Mouse (Mus musculus): Measurements from ENCODE around the gene Crtc2. TPM values are rescaled to one million over a fixed set of nuclear protein-coding genes. Genes with fewer than 3 reads are reported as not detected.

Crtc2 gene
- polyA plus RNA-seq, 1 experiment: 56.9 TPM

DNA sequence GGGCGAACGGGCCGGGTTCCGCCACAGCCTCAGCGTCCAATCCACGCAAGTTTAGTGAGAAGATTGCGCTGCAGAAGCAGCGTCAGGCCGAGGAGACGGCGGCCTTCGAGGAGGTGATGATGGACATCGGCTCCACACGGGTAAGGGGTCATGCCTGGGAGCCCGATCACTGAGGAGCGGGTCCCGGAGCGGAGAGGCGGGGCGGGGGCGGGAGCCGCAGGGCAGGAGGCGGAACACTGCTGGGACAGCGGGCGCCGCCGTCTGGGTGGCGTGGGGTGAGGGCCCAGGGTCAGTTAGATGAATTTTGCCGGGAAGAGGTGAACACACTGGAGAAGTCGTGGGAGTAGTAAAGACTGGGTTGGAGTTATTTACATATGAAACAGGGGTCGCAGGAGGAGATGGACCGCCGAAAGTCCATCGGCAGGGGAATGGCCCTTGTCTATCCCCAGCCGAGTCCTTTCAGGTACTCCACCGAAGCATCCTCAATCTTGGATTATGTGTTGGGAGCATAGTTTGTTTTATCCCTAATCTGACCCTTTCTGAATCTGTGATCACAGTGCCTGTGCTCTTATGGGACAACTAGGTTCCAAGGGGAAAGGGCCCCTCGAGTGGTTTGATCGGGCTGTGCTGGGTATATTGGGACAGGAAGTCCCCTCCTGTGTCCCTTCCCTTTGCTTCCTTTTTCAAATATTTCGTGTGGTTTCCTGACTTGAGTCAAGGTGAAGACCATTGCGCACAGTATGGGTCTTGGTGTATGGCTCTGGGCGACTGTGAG, 643 bp downstream of the Crtc2 start:
- no peak for TF ChIP-seq CTCF (IDR thresholded peaks at IDR 0.05; ENCODE audit: low read depth, low read length)
- TF ChIP-seq POLR2A (IDR thresholded peaks at IDR 0.05; ENCODE audit: borderline replicate concordance, low read depth, low read length): no peak
- Histone ChIP-seq H3K27ac (ENCODE audit: insufficient read depth, low read depth, low read length) (peak overlapping the region; percentile 77), H3K4me1 (ENCODE audit: control insufficient read depth, insufficient read depth, low read length) (peaks cover 8% of the 10 kb centered on the region; the same call in 1 of the 2 replicates), H3K4me3 (ENCODE audit: insufficient read depth, low read length) (peak overlapping the region; percentile 95)

DNA sequence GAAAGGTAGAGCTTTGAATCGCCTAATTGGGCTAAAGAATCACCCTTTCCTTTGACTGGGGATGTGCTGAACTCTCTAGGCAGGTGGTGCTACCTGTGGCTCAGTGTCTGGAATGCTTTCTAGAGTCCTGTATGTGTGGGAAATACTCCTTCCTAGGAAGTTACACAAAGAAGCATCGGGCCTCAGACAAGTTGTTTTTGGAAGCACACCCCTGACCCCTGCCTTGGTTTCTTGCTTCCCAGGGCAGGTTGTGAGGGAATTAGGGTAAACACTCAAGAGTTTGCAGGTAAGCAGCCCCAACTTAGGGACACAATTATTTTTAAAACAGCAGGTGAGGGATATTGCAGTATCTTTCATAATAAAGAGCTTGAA, 1.2 kb downstream of the Crtc2 start:
- Histone ChIP-seq H3K4me1 (ENCODE audit: control insufficient read depth, insufficient read depth, low read length) (peaks cover 8% of the 10 kb centered on the region; the same call in 1 of the 2 replicates), H3K4me3 (ENCODE audit: insufficient read depth, low read length) (peak overlapping the region; percentile 95), H3K27ac (ENCODE audit: insufficient read depth, low read depth, low read length) (no peak overlapping the region)
- TF ChIP-seq POLR2A (IDR thresholded peaks at IDR 0.05; ENCODE audit: borderline replicate concordance, low read depth, low read length) (no peak), CTCF (IDR thresholded peaks at IDR 0.05; ENCODE audit: low read depth, low read length) (no peak)

DNA sequence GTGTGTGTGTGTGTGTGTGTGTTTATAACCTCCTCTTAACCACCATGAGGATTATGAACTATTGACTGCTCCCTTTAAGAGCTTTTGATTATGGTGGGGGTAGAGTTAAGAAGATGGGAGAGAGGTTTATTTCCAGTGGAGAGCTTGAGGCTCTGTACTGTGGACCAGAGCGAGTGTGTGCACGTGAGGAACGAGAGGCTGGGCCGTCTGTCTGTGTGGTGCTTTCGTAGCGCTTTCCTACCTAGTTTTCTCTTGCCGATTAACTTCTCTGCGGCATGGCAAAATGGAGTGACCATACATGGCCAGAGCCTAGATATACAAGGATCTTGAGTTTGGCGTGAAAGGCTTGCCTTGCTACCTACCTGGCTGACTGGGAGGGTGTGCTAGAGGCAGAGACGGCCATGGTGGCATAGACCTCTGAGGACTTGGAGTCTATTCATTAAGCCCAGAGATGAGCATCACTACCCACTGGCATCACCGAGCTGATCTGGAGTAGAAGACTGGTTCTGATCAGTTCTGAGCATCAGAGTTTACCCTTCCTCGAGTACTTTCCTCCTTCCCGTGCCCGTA, 1.9 kb downstream of the Crtc2 start:
- Histone ChIP-seq H3K4me3 (ENCODE audit: insufficient read depth, low read length) (no peak overlapping the region), H3K27ac (ENCODE audit: insufficient read depth, low read depth, low read length) (no peak overlapping the region), H3K4me1 (ENCODE audit: control insufficient read depth, insufficient read depth, low read length) (peaks cover 8% of the 10 kb centered on the region; the same call in 1 of the 2 replicates)
- TF ChIP-seq POLR2A (IDR thresholded peaks at IDR 0.05; ENCODE audit: borderline replicate concordance, low read depth, low read length): no peak
- TF ChIP-seq CTCF (IDR thresholded peaks at IDR 0.05; ENCODE audit: low read depth, low read length): no peak

DNA sequence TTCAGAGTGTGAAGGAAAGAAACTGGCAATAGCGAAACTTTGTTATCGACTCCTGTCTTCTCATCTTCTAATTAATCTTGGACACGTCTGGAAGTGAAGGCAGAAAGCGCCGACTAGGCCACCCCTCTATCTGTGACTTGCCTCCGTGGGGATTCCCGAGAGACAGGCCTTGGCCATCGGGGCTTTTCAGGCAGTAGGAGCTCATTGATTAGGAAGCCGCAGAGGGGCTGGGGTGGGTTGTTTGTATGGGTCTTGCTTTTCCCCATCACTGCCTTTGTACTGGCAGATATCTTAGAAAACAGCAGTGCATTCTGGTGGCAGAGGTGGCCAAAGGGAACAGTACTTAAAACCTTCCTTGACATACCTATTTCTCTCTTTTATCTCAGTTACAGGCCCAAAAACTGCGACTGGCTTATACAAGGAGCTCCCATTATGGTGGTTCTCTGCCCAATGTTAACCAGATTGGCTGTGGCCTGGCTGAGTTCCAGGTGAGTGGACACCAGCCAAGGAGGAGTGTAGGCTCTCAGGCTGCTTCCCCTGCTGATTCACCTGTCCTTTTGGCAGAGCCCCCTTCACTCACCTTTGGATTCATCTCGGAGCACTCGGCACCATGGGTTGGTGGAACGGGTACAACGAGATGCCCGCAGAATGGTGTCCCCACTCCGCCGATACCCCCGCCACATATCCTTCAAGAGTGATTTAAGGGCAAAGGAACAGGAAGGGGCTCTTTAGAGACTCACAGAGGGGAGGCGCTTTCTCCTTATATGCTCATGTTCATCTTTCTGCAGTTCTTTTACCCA, 3.0 kb downstream of the Crtc2 start:
- TF ChIP-seq POLR2A (IDR thresholded peaks at IDR 0.05; ENCODE audit: borderline replicate concordance, low read depth, low read length): no peak
- no peak for TF ChIP-seq CTCF (IDR thresholded peaks at IDR 0.05; ENCODE audit: low read depth, low read length)
- Histone ChIP-seq H3K4me3 (ENCODE audit: insufficient read depth, low read length) (no peak overlapping the region), H3K4me1 (ENCODE audit: control insufficient read depth, insufficient read depth, low read length) (peaks cover 8% of the 10 kb centered on the region; the same call in 1 of the 2 replicates), H3K27ac (ENCODE audit: insufficient read depth, low read depth, low read length) (no peak overlapping the region)

DNA sequence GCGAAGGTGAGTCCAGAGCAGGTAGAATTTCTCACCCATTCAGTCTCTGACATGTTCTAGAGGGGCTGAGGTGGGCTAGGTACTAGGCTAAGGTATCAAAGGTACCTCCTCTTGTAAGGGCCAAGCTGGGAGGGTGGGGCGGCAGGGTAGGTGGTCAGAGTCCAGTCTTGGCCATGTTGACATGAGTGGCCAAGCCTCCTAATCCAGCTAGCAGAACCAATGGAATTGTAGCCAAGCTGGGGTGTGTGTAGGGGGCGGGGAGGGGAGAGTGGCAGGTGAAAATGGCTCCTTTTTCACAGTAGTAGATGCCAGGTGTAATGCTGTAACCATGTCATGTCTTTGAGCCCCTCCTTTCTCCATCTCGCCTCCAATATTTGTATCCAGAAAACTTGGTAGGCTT, 4.6 kb downstream of the Crtc2 start:
- TF ChIP-seq CTCF (IDR thresholded peaks at IDR 0.05; ENCODE audit: low read depth, low read length) (no peak), POLR2A (IDR thresholded peaks at IDR 0.05; ENCODE audit: borderline replicate concordance, low read depth, low read length) (no peak)
- Histone ChIP-seq H3K4me1 (ENCODE audit: control insufficient read depth, insufficient read depth, low read length) (peaks cover 8% of the 10 kb centered on the region; the same call in 1 of the 2 replicates), H3K27ac (ENCODE audit: insufficient read depth, low read depth, low read length) (no peak overlapping the region), H3K4me3 (ENCODE audit: insufficient read depth, low read length) (no peak overlapping the region)

DNA sequence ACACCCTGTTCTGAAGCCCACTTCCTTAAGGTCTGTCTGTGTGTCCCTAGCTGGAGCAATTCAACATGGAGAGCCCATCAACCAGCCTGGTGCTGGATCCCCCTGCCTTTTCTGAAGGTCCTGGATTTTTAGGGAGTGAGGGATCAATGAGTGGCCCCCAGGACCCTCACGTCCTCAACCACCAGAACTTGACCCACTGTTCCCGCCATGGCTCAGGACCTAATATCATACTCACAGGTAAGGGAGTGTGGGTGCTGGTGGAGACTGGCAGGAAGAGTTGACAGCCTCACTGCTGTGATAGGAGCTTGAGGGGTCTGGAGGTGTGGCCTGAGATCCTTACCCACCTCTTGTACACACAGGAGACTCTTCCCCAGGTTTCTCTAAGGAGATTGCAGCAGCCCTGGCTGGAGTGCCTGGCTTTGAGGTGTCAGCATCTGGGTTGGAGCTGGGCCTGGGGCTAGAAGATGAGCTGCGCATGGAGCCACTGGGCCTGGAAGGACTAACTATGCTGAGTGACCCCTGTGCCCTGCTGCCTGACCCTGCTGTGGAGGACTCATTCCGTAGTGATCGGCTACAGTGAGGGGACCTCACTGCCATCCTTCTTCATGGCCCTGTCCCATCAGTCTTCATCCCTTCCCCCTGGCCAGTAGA, 9.3 kb downstream of the Crtc2 start:
- Histone ChIP-seq H3K27ac (ENCODE audit: insufficient read depth, low read depth, low read length) (no peak overlapping the region), H3K4me3 (ENCODE audit: insufficient read depth, low read length) (no peak overlapping the region), H3K4me1 (ENCODE audit: control insufficient read depth, insufficient read depth, low read length) (peaks cover 18% of the 10 kb centered on the region)
- TF ChIP-seq CTCF (IDR thresholded peaks at IDR 0.05; ENCODE audit: low read depth, low read length) (no peak), POLR2A (IDR thresholded peaks at IDR 0.05; ENCODE audit: borderline replicate concordance, low read depth, low read length) (no peak)

DNA sequence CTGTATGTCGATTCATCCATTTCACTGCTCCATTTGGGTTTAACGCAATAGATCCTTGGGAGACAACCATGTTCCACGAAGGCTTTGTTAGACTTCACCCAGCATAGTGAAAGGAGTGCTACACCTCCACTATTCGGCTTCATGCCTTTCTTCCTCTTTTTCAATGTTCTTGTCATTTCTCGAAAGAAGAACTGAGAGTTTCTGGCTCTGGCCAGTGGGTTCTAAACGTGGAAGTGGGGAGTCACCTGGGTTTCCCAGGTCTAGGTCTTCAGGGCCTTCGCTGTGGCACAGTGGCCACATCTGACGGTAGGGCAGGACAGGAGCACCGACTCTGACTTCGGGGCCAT, 10.7 kb downstream of the Crtc2 start:
- Histone ChIP-seq H3K4me3 (ENCODE audit: insufficient read depth, low read length) (peak overlapping the region; percentile 68), H3K27ac (ENCODE audit: insufficient read depth, low read depth, low read length) (peak overlapping the region; percentile 88), H3K4me1 (ENCODE audit: control insufficient read depth, insufficient read depth, low read length) (peaks cover 20% of the 10 kb centered on the region)
- no peak for TF ChIP-seq POLR2A (IDR thresholded peaks at IDR 0.05; ENCODE audit: borderline replicate concordance, low read depth, low read length)
- no peak for TF ChIP-seq CTCF (IDR thresholded peaks at IDR 0.05; ENCODE audit: low read depth, low read length)

DNA sequence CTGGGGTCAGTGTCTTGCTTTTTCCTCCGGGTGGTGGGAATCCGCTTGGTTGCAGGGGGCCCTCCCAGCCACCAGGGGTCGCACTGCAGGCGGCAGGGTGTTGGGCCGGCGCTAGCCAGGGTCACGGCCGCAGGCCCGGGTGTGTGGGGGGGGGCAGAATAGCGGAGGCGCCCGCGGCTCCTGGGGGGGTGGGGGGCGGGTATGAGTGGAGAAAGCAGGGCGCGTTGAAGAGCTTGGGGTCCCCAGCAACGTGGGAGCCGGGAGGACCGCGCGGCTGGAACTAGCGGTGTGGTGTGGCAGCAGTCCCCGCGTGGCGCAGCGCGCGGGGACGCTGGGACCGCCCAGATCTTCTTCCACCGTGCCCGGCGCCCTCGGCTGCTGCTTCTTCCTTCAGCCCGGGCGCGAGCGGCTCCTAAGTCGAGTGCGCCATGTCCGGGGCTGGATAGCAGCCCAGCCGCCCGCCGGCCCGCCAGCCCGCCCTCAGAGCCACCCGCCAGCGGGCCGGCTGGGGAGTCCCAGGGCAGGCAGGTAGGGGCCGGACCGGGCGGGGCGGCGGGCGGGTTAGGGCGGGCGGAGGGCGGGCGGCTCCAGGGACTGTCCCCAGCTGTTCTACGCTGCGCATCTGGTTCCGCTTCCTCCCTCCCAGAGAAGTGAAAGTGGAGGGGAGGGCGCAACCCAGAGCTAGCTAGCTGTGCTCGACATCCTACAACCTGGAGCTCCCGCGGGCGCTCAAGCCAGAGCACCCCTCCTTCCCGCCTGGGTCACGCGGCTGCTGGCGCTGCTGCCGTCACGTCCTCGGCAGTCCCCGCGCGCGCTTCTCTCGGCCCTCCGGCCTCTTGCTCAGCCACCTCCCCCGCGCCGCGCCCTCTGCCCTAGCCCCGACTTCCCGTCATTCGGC, 11.3 kb downstream of the Crtc2 start, which contains the start of gene Dennd4b:
Gene Dennd4b (plus strand): TSS at position 152 of the 898 bp plus-strand sequence.
- peak within 1 kb of the TSS; percentile 86 for H3K4me3 ChIP-seq (ENCODE audit: insufficient read depth, low read length)
- H3K4me1 ChIP-seq (ENCODE audit: control insufficient read depth, insufficient read depth, low read length): peaks cover 20% of the 10 kb centered on the region
- H3K27ac ChIP-seq (ENCODE audit: insufficient read depth, low read depth, low read length): peak within 1 kb of the TSS; percentile 100
- TF ChIP-seq POLR2A (IDR thresholded peaks at IDR 0.05; ENCODE audit: borderline replicate concordance, low read depth, low read length): no peak
- peak; percentile 97 for TF ChIP-seq CTCF (IDR thresholded peaks at IDR 0.05; ENCODE audit: low read depth, low read length)

Data from bone marrow macrophage, adult 2 months (primary cell).